Mouse (Mus musculus): ENCODE measurements around the gene Ucn2. TPM values are rescaled to one million over a fixed set of nuclear protein-coding genes. Genes with fewer than 3 reads are reported as not detected.

The Ucn2 gene
- total RNA-seq, 2 experiments from 2014 or later, result 0.26 to 0.53 TPM

DNA sequence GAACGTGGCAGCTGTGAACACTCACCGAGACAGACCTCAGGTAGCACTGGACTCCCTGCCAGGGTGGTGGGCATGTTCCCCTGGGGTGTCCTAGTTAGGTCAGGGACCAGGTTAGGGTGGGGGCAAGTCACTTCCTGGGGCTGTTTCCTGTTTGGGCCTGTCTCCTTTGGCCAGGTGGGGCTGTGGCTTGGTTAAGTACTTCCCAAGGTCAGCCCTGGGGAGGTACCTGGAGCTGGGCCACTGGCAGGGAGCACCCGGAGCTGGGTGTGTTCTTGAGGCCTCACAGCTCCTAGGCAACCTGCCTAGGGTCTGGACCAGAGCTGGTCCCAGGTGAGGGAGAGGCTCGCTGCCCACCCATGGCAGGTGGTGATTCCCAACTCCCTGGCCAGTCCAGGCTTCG, 43.1 kb downstream of the Ucn2 start:
- DNase-seq (ENCODE audit: low spot score in 2 of 2), result no peak

DNA sequence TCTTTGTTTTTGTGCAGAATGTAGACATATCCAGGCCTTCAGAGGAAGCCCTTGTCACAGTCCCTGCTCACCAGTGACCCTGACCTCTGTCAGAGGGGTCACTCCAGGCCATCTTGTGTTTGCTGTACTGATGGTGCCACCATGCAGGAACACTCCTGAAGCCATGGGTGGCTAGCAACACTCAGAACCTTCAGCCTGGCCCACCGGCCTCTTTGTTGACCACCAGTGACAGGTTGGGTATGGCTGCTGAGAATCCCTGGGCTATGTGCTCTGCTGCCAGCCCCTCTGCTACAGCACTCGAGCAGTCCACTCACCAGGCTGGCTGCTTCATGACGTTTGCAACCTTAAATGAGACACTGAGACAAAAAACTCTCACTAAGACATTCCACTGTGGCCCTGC, 44.5 kb downstream of the Ucn2 start:
- no peak for DNase-seq (ENCODE audit: low spot score in 2 of 2)

DNA sequence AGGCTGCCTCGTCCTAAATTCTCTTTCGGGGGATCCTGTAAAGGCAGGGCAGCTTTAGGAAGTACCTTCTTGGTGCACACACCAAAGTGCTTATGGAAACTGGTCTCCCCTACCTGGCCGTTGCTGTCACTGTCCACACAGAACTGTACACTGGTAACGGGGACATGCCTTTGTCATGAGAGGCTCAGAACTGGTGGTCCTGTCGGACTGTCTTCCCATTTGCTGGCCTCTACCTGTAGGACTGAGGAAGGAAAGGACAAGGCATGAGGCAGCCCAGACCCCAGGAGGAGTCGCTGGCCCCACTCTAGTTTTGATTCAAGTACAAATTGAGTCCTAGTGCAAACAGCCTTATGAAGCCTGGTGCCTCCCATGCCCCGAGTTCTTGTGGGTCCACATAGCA, 45.2 kb downstream of the Ucn2 start:
- no peak for DNase-seq (ENCODE audit: low spot score in 2 of 2)

DNA sequence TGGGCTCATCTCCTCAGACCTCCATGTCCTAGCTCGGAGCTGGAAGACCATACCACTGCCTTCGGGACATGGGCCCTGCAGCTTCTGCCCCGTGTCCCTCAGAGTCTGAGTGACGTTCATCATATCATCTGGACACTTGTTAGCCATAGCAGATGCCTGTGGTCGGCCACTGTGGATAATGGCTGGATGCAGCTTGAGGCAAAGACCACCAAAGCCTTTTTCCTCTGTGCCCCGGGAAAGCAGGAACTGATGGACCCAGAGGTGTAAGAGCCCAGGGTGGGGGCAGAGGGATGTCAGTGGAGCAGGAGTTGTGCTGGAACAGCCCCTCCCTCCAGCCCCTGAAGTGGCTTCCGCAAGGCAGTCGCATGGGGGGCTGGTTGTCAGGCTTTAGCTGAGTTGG, 45.9 kb downstream of the Ucn2 start:
- no peak for DNase-seq (ENCODE audit: low spot score in 2 of 2)

DNA sequence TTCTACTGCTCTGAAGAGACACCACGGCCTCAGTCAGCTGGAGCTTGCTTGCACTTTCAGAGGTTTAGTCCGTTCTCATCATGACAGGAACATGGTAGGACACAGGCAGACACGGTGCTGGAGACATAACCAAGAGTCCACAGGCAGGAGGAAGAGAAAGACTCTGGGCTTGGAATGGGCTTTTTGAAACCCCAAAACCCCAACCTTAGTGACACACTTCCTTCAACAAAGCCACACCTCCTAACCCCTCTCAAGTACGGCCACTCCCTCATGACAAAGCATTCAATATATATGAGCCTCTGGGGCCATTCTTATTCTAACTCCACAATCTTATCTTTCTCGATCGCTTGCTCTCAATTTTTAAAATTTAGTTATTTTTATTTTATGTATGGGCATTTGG, 46.6 kb downstream of the Ucn2 start:
- DNase-seq (ENCODE audit: low spot score in 2 of 2), result no peak

Small RNAs within 50 kb of the gene (microRNA-seq; reads per million reads assigned to microRNA genes)
- gene Mir711 (ENCODE audit: borderline number of aligned reads in 2 of 2), result 0 reads per million in 2 experiments

Other genes with a start within 250 kb of the Ucn2 start
- 100 to 1,000 TPM in 1 of 2 experiments, 10 to 100 TPM in 1; 76.8 to 101 TPM for gene Ip6k2, start 202.2 kb upstream of the Ucn2 start, total RNA-seq (2021)
- gene Nckipsd, start 177.6 kb upstream of the Ucn2 start, total RNA-seq (2021), result 10 to 100 TPM; 10.8 to 11.3 TPM
- 1 to 10 TPM; 3.6 to 4.1 TPM for gene Celsr3, start 159.7 kb upstream of the Ucn2 start, total RNA-seq (2021)
- 10 to 100 TPM in 1 of 2 experiments, 1 to 10 TPM in 1; 9.6 to 13.8 TPM for gene Slc26a6, start 132.7 kb upstream of the Ucn2 start, total RNA-seq (2021)
- under 1 TPM in 1 of 2 experiments, not detected in 1; 0.32 TPM for gene Tmem89, start 71.4 kb upstream of the Ucn2 start, total RNA-seq (2021)
- 1,000 to 10,000 TPM in 1 of 2 experiments, 100 to 1,000 TPM in 1; 638 to 1,072 TPM for gene Uqcrc1, start 49.4 kb upstream of the Ucn2 start, total RNA-seq (2021)
- 1 to 10 TPM; 6.4 to 7.5 TPM for gene Col7a1, start 32.4 kb upstream of the Ucn2 start, total RNA-seq (2021)
- gene Pfkfb4, start 5.8 kb downstream of the Ucn2 start, total RNA-seq (2021), result 10 to 100 TPM in 1 of 2 experiments, 1 to 10 TPM in 1; 7.6 to 13.7 TPM
- gene Shisa5, start 52.6 kb downstream of the Ucn2 start, total RNA-seq (2021), result 100 to 1,000 TPM; 126 to 137 TPM
- 10 to 100 TPM; 15.8 to 21.6 TPM for gene Trex1, start 73.7 kb downstream of the Ucn2 start, total RNA-seq (2021)
- 10 to 100 TPM; 14.7 to 15.2 TPM for gene Atrip, start 88.1 kb downstream of the Ucn2 start, total RNA-seq (2021)
- gene Ccdc51, start 96.5 kb downstream of the Ucn2 start, total RNA-seq (2021), result 10 to 100 TPM; 11.8 to 12.6 TPM
- gene Tma7, start 96.6 kb downstream of the Ucn2 start, total RNA-seq (2021), result 100 to 1,000 TPM; 319 to 392 TPM
- gene Plxnb1, start 109.4 kb downstream of the Ucn2 start, total RNA-seq (2021), result 100 to 1,000 TPM in 1 of 2 experiments, 10 to 100 TPM in 1; 63.9 to 107 TPM
- not detected for gene Fbxw21, start 176.0 kb downstream of the Ucn2 start, total RNA-seq (2021)
- not detected for gene Fbxw13, start 210.0 kb downstream of the Ucn2 start, total RNA-seq (2021)
- not detected for gene Fbxw20, start 248.7 kb downstream of the Ucn2 start, total RNA-seq (2021)

Data from adrenal gland, adult 18-20 months (tissue).